Mouse (Mus musculus) left cerebral cortex, adult 11 months (tissue): ENCODE measurements around the gene Dtnbp1.

Experiments
- DNase-seq: peaks from one replicate; pipeline ENCODE4 v3.0.0; 2022; ENCODE audit warnings: low spot score

Dtnbp1 gene

DNA sequence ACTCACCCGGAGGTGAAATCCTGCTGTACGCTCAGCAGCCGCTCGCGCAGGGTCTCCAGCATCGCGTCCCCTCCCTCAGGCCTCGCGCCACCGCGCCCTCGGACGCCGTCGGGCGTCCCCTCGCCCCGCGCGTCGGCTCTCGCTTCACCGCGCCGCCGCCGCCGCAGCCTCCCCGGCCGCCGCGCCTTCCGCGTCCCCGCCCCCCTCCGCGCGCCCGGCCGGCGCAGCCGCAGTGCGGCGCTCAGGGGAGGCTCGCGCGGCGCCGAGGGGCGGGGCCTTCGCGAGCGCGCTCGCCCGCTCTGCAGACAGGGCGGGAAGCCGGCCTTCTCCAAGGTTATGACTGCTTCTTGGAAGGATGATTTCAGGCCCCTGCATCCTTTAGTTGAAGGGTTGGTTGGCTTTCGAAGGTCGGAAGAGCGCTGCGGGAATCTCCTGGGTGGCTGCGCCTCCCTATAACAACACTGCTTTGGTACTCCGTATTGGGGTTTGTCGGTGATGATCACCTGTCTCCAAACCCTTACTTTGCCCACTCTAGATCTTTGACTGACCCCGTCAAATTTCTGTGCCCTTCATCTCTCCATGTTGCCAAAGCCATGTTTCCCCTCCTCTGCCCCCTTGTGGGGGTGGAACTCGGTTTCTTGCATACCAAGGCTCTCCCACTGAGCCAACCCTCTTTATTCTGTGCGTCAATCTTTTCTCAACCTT lies at the start of gene Dtnbp1:
Dtnbp1 (minus strand) TSS at position 237 of the 705 bp plus-strand sequence.
- DNase-seq = peak; percentile 42

DNA sequence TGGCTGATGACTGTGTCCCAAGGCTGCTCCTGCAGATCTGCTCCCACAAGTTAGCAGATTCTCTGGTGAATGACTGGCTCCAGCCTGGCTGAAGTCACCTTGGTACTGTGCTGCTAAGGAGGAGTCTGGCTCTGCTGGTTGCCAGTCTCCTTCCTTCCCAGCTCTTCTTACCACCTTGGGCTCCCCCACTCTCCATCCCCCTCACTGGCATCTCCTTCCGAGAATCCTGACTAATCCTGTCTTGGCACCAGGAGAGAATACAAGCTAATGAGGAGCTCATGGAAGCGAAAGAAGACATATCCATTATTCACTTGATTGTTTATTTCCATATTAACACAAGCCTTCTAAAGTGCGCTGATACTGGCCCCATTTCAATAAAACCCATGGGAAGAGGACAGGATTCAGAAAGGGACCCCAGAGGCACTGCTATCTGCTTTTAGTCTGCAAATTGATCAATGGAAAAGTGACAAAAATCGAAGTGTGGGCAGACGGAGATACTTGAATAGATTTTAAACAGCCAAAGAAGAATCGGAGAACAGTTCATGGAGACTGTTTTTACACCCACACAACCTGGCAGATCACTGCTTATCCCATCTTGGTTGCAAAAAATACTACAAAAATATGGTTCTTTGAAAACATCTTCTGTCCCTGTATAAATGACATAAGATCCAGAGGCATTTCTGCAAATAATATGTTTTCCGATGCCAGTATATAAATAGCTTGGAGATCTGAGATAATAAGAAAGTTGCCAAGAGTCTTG lies 47.5 kb upstream of the Dtnbp1 start:
- peak; percentile 31 for DNase-seq

DNA sequence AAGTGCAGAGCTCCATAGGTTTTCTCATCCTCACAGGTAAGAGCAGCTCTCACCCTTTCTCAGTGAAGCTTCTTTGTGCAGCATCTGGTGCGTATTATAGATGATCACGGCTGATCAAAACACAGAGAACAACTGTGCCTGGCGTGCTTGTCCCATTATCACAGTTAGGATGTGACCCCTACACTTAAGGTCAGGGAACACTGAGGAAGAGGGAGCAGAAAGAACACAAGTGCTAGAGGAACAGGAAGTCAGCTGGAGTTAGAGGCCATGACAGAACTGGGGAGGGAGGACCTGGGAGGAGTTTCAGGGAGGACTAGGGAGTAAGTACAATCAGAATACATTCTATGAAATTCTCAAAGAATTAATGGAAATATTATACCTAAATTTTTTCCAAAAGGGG lies 41.5 kb upstream of the Dtnbp1 start:
- DNase-seq = no peak

DNA sequence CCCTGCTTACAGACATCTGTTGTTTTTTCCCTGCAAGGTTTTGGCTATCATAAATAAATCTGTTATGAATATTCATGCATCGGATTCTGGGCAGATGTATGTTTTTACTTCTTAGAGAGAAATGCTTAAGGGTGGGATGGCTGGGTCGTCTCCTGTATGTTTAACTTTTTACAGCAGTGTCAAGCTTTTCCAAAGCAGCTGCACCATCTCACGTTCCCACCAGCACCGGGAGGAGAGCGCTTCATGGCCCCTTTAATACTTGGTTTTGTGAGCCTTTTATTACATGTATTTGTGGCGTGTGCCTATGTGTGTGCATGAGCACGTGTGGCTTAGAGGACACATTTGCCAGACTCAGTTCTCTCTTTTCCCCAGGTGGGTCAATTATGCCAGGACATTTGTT lies 38.8 kb upstream of the Dtnbp1 start:
- DNase-seq = no peak

DNA sequence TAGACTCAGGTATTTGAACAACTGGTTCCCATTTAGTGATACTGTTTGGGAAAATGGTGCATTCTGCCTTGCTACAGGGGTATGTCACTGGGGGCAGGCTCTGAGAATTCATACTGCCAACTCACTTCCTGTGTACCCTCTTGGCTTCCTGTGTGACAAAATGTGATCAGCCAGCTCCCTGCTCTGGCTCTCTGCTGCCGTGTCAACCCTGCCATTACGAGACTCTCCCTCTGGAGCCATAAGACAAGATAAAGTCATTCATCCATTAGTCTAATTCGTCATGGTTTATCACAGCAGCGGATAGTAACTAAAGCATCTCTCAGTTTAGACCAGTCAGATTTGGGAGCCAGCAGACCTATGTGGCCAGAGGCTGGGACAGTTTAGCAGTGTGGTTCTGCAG lies 38.2 kb upstream of the Dtnbp1 start:
- DNase-seq = no peak

DNA sequence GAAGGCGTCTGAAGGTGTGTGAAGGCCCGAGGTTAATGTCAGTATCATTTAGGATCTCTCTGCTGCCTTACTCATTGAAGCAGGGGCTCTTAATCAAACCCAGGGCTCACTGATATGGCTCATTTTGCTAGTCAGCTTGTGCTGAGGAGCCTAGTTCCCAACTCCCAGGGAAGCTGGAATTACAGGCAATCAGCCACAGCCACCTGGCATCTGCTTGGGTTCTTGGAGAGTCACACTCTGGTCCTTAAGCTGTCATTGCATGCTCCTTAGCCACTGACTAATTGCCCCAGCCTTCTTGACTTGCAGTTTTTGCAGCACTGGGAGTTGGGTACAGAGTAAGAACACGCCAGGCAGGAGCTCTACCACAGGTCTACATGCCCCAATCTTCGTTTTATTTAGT lies 34.5 kb upstream of the Dtnbp1 start:
- no peak for DNase-seq

DNA sequence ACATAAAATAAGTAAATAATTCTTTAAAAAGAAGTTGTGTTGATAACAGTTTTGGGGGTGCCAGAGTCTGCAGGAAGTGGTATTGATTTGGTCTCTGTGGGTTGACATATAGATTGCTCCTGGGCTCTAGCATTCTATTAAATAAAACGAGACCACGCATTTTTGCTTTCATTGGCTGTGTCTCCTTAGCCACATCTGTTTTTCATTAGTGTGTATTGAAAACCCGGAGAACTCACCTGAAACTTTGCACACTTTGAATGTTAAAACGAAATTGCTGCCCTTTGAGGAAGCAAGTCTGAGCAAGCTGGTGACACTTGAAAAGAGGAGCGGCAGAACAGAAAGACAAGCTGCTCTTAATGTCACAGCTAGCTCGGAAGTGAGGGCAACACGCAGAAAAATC lies 32.8 kb upstream of the Dtnbp1 start:
- DNase-seq = no peak

DNA sequence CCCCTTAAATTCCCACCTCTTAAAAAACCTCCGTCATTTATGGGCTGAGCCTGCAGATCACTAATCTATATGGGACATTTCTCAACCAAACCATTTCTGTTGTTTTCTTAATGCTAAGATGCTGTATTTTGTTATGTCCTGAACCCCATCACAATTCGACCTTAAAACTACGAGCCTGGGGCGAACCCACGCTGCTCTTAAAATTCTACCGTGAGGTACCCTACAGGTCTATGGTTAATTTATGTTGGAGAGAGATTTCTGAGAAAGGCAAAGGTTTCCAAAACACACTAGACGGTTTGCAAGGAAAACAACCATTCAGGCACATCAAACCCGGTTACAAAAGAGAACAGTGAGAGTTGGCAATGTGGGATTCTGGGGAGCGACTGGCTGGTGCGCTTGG lies 31.4 kb upstream of the Dtnbp1 start:
- DNase-seq = no peak

DNA sequence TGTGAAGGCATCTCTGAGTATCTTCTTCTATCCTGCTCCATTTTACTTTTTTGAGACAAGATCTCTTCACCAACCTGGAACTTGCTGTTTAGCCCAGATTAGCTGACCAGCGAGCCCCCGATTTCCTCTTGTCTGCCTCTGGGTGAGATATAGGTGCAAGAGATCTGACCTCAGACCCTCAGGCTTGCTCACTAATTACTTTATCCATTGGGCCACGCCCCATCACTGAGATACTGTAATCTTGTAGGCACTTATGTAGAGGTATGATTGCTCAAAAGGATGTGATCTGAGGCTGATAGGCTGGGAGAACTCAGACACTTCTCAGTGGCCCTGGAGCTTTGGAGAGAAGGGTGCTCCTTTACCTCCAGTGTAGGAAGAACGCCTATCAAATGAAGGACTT lies 30.5 kb upstream of the Dtnbp1 start:
- no peak for DNase-seq

DNA sequence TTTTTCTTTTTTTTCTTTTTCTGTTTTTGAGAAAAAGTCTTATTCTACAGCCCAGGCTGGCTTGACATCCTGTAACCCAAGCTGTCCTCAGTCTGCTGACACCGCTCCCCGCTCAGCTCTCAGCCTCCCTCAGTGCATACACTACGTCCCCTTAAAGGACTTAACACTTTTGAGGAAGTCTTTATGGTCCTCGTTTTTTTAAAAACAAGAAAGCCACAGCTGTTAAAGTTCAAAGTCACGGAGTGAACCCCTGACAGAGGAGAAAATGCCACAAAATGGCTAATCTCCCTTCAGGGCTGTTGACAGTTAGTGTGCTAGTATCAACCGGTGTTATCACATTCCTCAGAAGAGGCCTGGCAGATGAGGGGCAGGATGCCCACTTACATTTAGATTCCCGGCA lies 29.8 kb upstream of the Dtnbp1 start:
- no peak for DNase-seq

DNA sequence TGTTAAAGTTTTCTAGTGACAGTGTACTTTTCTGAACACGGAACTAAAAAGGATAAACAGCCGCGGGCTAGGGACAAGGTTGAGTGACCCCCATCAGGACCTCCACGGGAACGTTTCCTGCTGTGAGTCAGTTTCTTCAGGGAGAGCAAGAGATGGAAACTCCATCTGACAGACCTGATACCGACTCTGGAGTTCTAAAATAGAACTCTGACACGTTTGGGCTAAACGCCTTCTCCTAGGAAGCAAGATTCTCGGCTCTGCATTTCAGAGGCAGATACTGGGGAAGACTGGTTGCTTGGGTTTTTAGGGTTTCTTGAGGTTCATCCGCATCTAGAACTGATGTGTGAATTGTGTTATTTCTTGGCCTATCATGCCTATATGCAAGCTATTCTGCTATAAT lies 29.4 kb upstream of the Dtnbp1 start:
- no peak for DNase-seq

DNA sequence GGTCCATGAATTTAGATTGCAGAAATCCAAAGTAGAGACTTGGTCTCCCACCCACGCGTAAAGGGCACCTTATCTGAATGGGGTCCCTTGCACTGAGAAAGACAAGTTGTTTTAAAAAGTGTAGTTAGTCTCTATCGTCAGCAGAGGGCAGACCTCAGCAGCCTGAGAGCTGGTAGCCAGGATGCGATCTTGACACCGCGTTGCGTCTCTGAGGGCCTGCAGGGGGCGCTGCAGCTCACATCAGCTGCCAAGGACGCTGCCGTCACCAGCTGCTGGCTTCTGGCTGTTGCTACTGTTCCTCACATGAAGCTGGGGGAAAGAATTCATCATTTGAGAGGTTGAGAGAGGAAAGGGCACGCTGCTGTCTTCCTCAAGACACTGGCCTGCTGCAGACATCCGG lies 28.9 kb upstream of the Dtnbp1 start:
- DNase-seq = peak; percentile 76

DNA sequence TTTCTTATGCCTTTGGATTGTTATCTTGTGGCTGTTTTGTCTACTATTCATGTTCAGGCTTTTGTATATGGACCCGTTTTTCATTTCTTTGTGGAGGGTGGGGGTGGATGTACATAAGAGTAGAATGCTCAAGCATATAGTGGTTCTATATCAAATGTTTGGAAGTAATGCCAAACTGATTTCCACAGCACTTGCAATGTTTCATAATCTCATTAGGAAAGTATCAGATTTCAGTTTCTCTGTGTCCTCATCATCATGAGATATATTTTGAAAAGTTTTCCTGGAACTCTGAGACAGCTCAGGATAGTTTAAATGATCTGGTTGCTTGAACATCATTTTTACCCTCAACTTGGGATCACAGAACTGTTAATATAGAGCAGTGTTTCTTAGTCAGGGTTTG lies 27.8 kb upstream of the Dtnbp1 start:
- no peak for DNase-seq

DNA sequence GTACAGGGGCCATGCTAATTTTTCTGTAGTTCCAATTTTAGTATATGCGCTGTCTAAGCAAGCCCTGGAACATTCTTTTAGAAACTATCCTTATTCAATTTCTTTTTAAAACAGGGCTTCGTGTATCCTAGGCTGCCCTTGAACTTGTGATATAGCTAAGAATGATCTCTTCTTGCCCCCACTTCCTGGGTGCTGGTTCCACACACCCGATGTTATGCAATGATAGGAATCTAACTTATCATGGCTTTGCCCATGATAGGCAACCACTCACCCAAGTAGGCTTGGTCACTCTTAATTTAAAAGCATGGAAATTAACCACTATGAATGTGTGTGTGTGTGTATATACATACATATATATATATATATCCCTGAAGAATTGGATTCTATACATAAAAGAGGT lies 24.3 kb upstream of the Dtnbp1 start:
- no peak for DNase-seq

DNA sequence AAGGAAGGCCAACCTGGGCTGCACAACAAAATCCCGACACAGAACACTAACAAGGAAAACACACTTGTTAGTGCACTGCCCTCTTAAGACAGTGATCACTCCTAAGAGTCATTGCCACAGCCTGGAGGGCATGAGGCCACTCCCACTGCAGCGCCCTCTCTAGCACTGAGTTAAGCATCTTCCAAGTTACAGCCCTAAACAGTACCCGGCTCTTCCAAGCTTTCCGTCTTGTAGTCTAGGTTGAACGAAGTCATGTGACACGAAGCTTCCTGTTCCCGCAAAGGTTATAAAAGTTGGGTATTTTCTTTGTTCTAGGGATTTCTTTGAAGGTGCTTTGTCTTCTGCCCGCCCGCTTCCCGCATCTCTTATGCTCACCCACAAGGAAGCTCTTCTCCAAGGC lies 22.9 kb upstream of the Dtnbp1 start:
- DNase-seq = no peak

DNA sequence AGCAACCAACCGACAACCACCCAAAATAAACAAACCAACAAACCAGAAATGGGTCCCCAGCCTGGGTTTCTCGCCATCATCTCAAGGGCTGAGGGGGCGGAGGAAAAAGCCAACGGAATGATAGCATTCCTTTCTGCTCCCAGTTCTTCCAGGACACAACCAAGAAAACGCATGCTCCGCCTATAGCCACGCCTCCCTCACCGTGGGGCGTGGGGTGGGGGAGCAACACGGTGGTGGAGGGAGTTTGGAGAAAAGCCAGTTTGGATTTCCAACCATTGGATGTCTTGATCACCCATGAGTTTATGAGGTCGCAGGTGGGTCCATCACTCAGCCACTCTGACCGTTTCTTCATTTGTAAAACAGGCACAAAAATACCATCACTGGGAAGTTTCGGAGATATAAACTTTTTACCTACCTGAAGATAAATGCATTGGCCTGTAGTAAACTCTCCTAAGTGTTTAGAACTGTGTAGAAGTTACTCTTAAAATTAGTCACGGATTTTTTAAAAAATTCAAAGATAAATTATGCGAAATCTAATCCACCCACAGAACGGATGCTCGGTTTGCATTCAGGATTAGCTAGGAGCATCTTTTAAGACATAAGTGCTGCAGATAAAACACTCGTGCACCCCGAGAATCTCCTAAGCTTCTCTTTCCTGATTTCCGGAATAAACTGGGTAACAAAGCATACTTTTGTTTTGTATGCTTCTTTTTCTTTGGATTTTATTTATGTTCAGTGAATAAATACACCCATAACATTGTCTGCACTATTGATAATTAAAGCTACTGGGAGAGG lies 21.6 kb upstream of the Dtnbp1 start:
- DNase-seq = no peak

DNA sequence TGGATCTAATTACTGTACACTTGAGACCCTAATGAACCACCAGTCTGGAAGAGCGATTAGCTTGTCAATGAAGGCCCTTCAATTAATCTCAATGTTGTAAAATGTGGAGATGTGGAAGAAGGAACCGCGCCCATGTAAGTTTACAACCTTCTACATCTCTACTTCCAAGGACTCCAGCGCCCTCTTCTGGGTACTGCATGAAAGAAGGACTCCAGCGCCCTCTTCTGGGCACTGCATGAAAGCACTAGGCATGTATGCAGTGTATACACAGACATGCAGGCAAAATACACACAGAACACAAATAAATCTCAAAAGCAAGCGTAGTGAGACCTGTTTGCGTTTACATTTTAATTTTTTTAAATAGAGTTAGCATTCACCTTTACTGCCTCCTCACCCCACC lies 6.2 kb upstream of the Dtnbp1 start:
- no peak for DNase-seq

DNA sequence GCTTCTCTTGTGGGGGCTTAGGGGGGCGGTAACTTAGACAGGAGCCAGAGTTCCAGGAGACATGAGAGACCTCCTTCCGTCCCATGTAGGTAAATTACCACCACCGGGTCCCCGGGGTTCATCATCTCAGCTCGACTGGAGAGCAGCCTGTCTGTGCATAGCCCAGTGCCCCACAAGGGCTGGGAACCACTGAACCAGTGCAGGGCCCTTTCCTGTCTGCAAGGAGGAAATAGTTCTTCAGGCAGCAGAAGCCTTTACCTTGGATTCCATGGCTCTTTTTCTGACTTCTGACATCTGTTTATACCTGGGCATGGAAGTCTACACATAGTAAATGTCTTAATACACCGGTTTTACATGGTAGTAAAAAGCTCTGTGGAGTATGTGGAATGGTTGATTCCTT lies 5.8 kb upstream of the Dtnbp1 start:
- no peak for DNase-seq

DNA sequence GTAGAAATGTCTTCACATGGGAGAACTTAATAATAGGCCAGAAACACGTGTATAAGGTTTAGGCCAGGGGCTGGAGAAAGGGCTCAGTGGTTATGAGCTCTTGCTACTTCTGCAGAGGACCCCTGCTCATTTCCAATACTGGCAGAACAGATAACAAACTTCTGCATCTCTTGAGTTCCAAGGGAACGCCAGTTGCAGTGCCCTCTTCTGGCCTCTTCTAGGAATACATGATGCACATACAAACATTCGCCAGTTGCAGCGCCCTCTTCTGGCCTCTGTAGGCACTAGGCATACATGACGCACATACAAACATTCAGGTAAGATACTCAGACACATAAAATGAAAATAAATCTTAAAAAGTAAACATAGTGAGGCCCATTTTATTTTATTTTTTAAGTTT lies 4.5 kb upstream of the Dtnbp1 start:
- DNase-seq = no peak

DNA sequence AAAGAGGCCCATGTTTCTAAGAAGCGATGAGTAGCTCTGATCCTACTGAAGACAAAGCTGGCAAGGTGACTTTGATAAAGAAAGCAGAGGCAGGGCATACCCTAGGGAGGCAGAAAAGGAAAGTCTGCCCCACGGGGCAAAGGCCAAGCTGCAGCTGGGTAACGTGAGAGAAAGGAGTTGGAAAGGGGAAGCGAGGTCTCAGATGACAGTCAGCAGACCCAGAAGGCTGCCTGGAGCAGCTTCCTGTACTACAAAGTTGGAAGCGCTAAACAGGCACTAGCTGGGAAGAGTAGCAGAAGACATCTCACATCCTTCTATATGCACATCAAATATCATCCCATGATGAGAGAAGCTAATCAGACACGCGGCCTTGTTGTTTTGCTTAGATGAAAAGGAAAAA lies 3.9 kb upstream of the Dtnbp1 start:
- DNase-seq = no peak

DNA sequence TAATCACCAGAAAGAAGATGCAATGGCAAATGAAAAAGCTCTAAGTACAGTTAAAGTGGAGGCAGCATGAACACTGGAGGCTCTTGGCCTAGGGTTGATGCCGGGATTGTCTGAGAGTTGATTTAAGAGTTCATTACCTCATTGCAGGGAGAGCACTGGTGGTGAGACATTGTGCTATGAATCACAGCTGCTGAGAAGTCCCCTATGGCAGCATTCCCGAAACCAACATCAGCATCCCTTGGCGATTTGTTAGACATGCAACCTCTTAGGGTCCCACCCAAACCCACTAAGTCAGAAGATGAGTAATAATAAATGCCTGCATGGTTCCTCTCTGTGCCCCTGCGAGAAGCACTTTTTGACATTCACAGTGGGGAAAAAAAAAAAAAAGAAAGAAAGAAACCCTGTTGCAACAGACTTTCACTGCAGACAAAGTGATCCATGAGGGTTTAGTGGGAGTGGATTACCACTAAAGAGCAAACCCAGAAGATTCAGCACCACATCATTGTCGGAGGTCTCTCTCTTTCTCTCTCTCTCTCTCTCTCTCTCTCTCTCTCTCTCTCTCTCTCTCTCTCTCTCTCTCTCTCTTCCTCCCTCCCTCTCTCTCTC lies 3.1 kb upstream of the Dtnbp1 start:
- DNase-seq = no peak

DNA sequence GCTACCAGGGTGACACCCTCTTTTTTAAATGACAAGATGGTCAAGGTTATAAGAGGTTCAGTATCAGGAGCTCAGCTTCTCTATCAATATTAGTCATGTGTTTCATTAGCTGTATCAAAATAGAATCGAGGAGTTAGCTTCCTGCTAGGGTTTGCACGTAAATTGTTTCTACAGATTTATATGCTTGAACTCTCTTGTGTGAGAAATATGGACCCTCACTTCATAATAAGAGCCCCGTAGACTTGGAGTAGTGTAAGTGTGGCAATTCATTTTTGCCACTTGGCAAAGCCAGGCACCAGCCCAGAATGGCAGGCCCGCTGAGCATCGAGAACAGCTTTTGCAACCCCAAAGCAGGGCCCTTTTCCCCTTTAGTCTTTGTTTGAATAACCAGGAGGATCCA lies 1.1 kb upstream of the Dtnbp1 start:
- DNase-seq = no peak
